In genomic region chr1:135262329-135262728, GRCm38 (mm10) we compare ENCODE assay signal across 27 mouse cellular contexts. TPM values are rescaled to one million over a fixed set of nuclear protein-coding genes. Genes with fewer than 3 reads are reported as not detected.
A peak's percentile ranks its signal among the peaks of the same experiment; 100 is the strongest.
DNase-seq lines count a peak whose midpoint lies in the region; ATAC-seq and TF ChIP-seq lines count a peak whose summit lies in the region.
"Had no signal": no experiment of that assay in that cellular context is flagged by ENCODE, and none has a peak within 500 bp of the region (broad histone marks: within the 10 kb centered on the region; RNA-seq: fewer than 3 reads in every experiment).

No protein-coding gene starts in this region.

- ATAC-seq in lung, postnatal 0 days: no peak
- ATAC-seq in stomach, embryonic 16.5 days (ENCODE audit: insufficient read depth, low FRiP score): no peak
- ATAC-seq in hindbrain, embryonic 16.5 days: no peak
- ATAC-seq: activated CD4-positive, CD25-positive, alpha-beta regulatory T cell, adult 4 months; forebrain, embryonic 14.5 days; forebrain, postnatal 0 days had no signal

- no peak for DNase-seq in lung, postnatal 0 days (ENCODE audit: low spot score)
- DNase-seq in lung, postnatal 14 days: no peak
- DNase-seq in 416B (ENCODE audit: low read depth) (peak; percentile 53), CH12.LX (ENCODE audit: extremely low read depth) (peak; percentile 24)
- no peak for DNase-seq in cerebellum, adult 11-12 months
- DNase-seq: adrenal gland, adult 8-10 months; adrenal gland, postnatal 25 days; cerebellum, adult 18-20 months; cerebellum, adult 9-10 months; cerebellum, postnatal 25 days; forebrain, postnatal 0 days; gastrocnemius, adult 2 months; gastrocnemius, postnatal 14 days; heart, adult 11 months had no signal

- H3K79me2 ChIP-seq in CH12.LX (replicated peaks; ENCODE audit: control insufficient read depth, extremely low read depth, insufficient read depth, poor library complexity, severe bottlenecking): peaks cover 8% of the 10 kb centered on the region

- TF ChIP-seq EP300 in lung, postnatal 0 days (IDR thresholded peaks at IDR 0.05): no peak
- no peak for TF ChIP-seq EP300 in CH12.LX (IDR thresholded peaks at IDR 0.05; ENCODE audit: low read length)

- H3K9ac ChIP-seq in lung, postnatal 0 days (replicated peaks; ENCODE audit: low read depth): no peak overlapping the region
- no peak overlapping the region for H3K9ac ChIP-seq in CH12.LX (ENCODE audit: insufficient read depth, low read depth)
- no peak overlapping the region for H3K9ac ChIP-seq in stomach, embryonic 16.5 days (ENCODE audit: low read length)
- no peak overlapping the region for H3K9ac ChIP-seq in hindbrain, embryonic 16.5 days (ENCODE audit: low read depth, low read length)
- H3K9ac ChIP-seq: embryonic facial prominence, embryonic 12.5 days; embryonic facial prominence, embryonic 15.5 days; forebrain, postnatal 0 days; hindbrain, embryonic 12.5 days; hindbrain, embryonic 15.5 days had no signal

- dilution Hi-C loops in CH12.LX (cut with MboI; ENCODE audit: extremely low pct_ligation_motif_present, extremely low pct_unique_long_range_greater_than_20kb, low sequenced_read_pairs): no loop called here

- in situ Hi-C loops in CH12.LX (cut with MboI; ENCODE audit: low pct_ligation_motif_present, low pct_unique_long_range_greater_than_20kb, low sequenced_read_pairs): no loop called here

- no peaks in the 10 kb centered on the region for H3K9me3 ChIP-seq in lung, postnatal 0 days (ENCODE audit: low read length)
- H3K9me3 ChIP-seq in CH12.LX (replicated peaks; ENCODE audit: low read length): no peaks in the 10 kb centered on the region
- no peaks in the 10 kb centered on the region for H3K9me3 ChIP-seq in stomach, embryonic 16.5 days (replicated peaks; ENCODE audit: control insufficient read depth, low read length)
- H3K9me3 ChIP-seq in hindbrain, embryonic 16.5 days (ENCODE audit: control insufficient read depth, low read length): no peaks in the 10 kb centered on the region
- H3K9me3 ChIP-seq: embryonic facial prominence, embryonic 12.5 days; embryonic facial prominence, embryonic 15.5 days; hindbrain, embryonic 12.5 days; hindbrain, embryonic 15.5 days had no signal

- no peaks in the 10 kb centered on the region for H3K4me1 ChIP-seq in lung, postnatal 0 days (ENCODE audit: insufficient read depth, low read depth, low read length)
- peaks cover 16 to 35% of the 10 kb centered on the region in 2 experiments; a peak in 3 of 4 replicates for H3K4me1 ChIP-seq in CH12.LX (ENCODE audit: control insufficient read depth in 1 of 2, insufficient read depth in 2 of 2)
- peaks cover 4% of the 10 kb centered on the region; the same call in 1 of the 2 replicates for H3K4me1 ChIP-seq in stomach, embryonic 16.5 days (ENCODE audit: control insufficient read depth, insufficient read depth, low read length)
- peaks cover 8% of the 10 kb centered on the region; the same call in 1 of the 2 replicates for H3K4me1 ChIP-seq in hindbrain, embryonic 16.5 days (ENCODE audit: control insufficient read depth, insufficient read depth, low read depth, low read length)

- TF ChIP-seq POLR2A in CH12.LX (IDR thresholded peaks at IDR 0.05; ENCODE audit: low read depth, low read length): no peak

- no peak overlapping the region for H3K4me2 ChIP-seq in lung, postnatal 0 days (replicated peaks; ENCODE audit: low read depth, low read length)
- no peak overlapping the region for H3K4me2 ChIP-seq in CH12.LX (ENCODE audit: insufficient read depth, low read depth, poor library complexity, severe bottlenecking)
- no peak overlapping the region for H3K4me2 ChIP-seq in stomach, embryonic 16.5 days (ENCODE audit: low read depth, low read length)
- no peak overlapping the region for H3K4me2 ChIP-seq in hindbrain, embryonic 16.5 days (ENCODE audit: low read length)
- H3K4me2 ChIP-seq: embryonic facial prominence, embryonic 12.5 days; embryonic facial prominence, embryonic 15.5 days; heart, embryonic 11.5 days; hindbrain, embryonic 12.5 days; hindbrain, embryonic 15.5 days had no signal

- peak; percentile 28 for TF ChIP-seq CTCF in lung, postnatal 0 days (IDR thresholded peaks at IDR 0.05)
- TF ChIP-seq CTCF in CH12.LX (conservative IDR thresholded peaks at IDR 0.05 in 1 of 2, IDR thresholded peaks at IDR 0.05 in 1 of 2; ENCODE audit: low read depth in 2 of 2, low read length in 2 of 2): peak in 1 of 2 experiments; percentile 38; a peak in 1 of 4 replicates

- WGBS in lung, postnatal 0 days: 82% methylated on average over 3 of the region's 3 CpGs
- WGBS in stomach, embryonic 16.5 days: 88% methylated on average over 3 of the region's 3 CpGs
- 93% methylated on average over 3 of the region's 3 CpGs for WGBS in hindbrain, embryonic 16.5 days

- no peak overlapping the region for H3K27ac ChIP-seq in lung, postnatal 0 days (ENCODE audit: low read length)
- H3K27ac ChIP-seq in CH12.LX (ENCODE audit: insufficient read depth, low read depth): 0 out of 2 replicates have a peak overlapping the region, but pooled peaks have one; percentile 5
- peak overlapping the region; percentile 87; the same call in 1 of the 2 replicates for H3K27ac ChIP-seq in stomach, embryonic 16.5 days (ENCODE audit: low read length)
- no peak overlapping the region for H3K27ac ChIP-seq in hindbrain, embryonic 16.5 days (ENCODE audit: low read depth, low read length)
- H3K27ac ChIP-seq: embryonic facial prominence, embryonic 12.5 days; embryonic facial prominence, embryonic 15.5 days; gastrocnemius, adult 2 months; hindbrain, embryonic 12.5 days; hindbrain, embryonic 15.5 days had no signal

- no peak overlapping the region for H3K4me3 ChIP-seq in lung, postnatal 0 days (ENCODE audit: low read depth, low read length)
- no peak overlapping the region for H3K4me3 ChIP-seq in CH12.LX (replicated peaks in 1 of 3; ENCODE audit: low read depth in 2 of 3, low read length in 2 of 3, poor library complexity in 1 of 3)
- H3K4me3 ChIP-seq in stomach, embryonic 16.5 days (replicated peaks; ENCODE audit: low read length): no peak overlapping the region
- H3K4me3 ChIP-seq in hindbrain, embryonic 16.5 days (ENCODE audit: low read length): no peak overlapping the region
- H3K4me3 ChIP-seq: embryonic facial prominence, embryonic 12.5 days; embryonic facial prominence, embryonic 15.5 days; gastrocnemius, adult 2 months; hindbrain, embryonic 12.5 days; hindbrain, embryonic 15.5 days had no signal

- TF ChIP-seq RAD21 in CH12.LX (IDR thresholded peaks at IDR 0.05; ENCODE audit: low read depth, low read length): peak; percentile 1

- H3K36me3 ChIP-seq in lung, postnatal 0 days (ENCODE audit: insufficient read depth, low read length): peaks cover 19% of the 10 kb centered on the region; the same call in 1 of the 2 replicates
- peaks cover 34 to 61% of the 10 kb centered on the region in 2 experiments for H3K36me3 ChIP-seq in CH12.LX (replicated peaks in 1 of 2; ENCODE audit: control insufficient read depth in 1 of 2, insufficient read depth in 1 of 2, low read length in 1 of 2)
- peaks cover 24% of the 10 kb centered on the region; the same call in 1 of the 2 replicates for H3K36me3 ChIP-seq in stomach, embryonic 16.5 days (ENCODE audit: control insufficient read depth, insufficient read depth, low read length)
- peaks cover 18% of the 10 kb centered on the region for H3K36me3 ChIP-seq in hindbrain, embryonic 16.5 days (ENCODE audit: control insufficient read depth, insufficient read depth, low read length)

- H3K27me3 ChIP-seq in lung, postnatal 0 days (replicated peaks; ENCODE audit: insufficient read depth, low read length): no peaks in the 10 kb centered on the region
- no peaks in the 10 kb centered on the region for H3K27me3 ChIP-seq in CH12.LX (replicated peaks)
- H3K27me3 ChIP-seq in stomach, embryonic 16.5 days (ENCODE audit: control insufficient read depth, insufficient read depth, low read length): no peaks in the 10 kb centered on the region
- H3K27me3 ChIP-seq in hindbrain, embryonic 16.5 days (replicated peaks; ENCODE audit: control insufficient read depth, insufficient read depth, low read length): no peaks in the 10 kb centered on the region
- H3K27me3 ChIP-seq: embryonic facial prominence, embryonic 12.5 days; embryonic facial prominence, embryonic 15.5 days; hindbrain, embryonic 15.5 days had no signal

TF ChIP-seq in CH12.LX, 34 proteins besides CTCF, POLR2A, EP300 and RAD21:
- TF ChIP-seq SMC3 (IDR thresholded peaks at IDR 0.05; ENCODE audit: low read depth, low read length): peak; percentile 23
- no peak for TF ChIP-seq KAT2A (IDR thresholded peaks at IDR 0.05; ENCODE audit: insufficient replicate concordance, low read length)

RNA-seq across cellular contexts. Expression of gene Elf3, which starts 4.0 kb away (rescaled TPM):
- polyA plus RNA-seq in lung, postnatal 0 days (2015; fragmentation: Nextera tagmentation; extraction: Ambion mirVana): 31.9 and 45.5 TPM in 2 replicates
- 26.0 and 28.6 TPM in 2 replicates for total RNA-seq in CH12.LX (2012; rRNA removed)
- 13.1 and 14.6 TPM in 2 replicates for total RNA-seq in CH12.LX (2014; rRNA removed)
- polyA plus RNA-seq in CH12.LX (2012; ENCODE audit: insufficient read length, low read depth): 46.9 and 52.1 TPM in 2 replicates
- polyA plus RNA-seq in stomach, embryonic 16.5 days (2015; fragmentation: Nextera tagmentation; extraction: Ambion mirVana): 161 and 211 TPM in 2 replicates
- 0.28 and 0.29 TPM in 2 replicates for polyA plus RNA-seq in hindbrain, embryonic 16.5 days (2015; fragmentation: Nextera tagmentation; extraction: Ambion mirVana)
- total RNA-seq: common myeloid progenitor, adult 5-6 weeks; forebrain, postnatal 0 days; heart, postnatal 25 days; hematopoietic stem cell, adult 5-6 weeks; MEL had no signal
- polyA plus RNA-seq: activated CD4-positive, CD25-positive, alpha-beta regulatory T cell, adult 4 months had no signal

RNA-seq across cellular contexts. Expression of gene Rnpep, which starts 21.6 kb away (rescaled TPM):
- 50.2 and 67.5 TPM in 2 replicates for polyA plus RNA-seq in lung, postnatal 0 days (2015; fragmentation: Nextera tagmentation; extraction: Ambion mirVana)
- total RNA-seq in CH12.LX (2012; rRNA removed): 72.6 and 78.7 TPM in 2 replicates
- 73.8 and 77.1 TPM in 2 replicates for total RNA-seq in CH12.LX (2014; rRNA removed)
- polyA plus RNA-seq in CH12.LX (2012; ENCODE audit: insufficient read length, low read depth): 118 and 123 TPM in 2 replicates
- polyA plus RNA-seq in stomach, embryonic 16.5 days (2015; fragmentation: Nextera tagmentation; extraction: Ambion mirVana): 129 and 131 TPM in 2 replicates
- 94.1 and 105 TPM in 2 replicates for polyA plus RNA-seq in hindbrain, embryonic 16.5 days (2015; fragmentation: Nextera tagmentation; extraction: Ambion mirVana)

RNA-seq across cellular contexts. Expression of gene Timm17a, which starts 51.2 kb away (rescaled TPM):
- 164 and 186 TPM in 2 replicates for polyA plus RNA-seq in lung, postnatal 0 days (2015; fragmentation: Nextera tagmentation; extraction: Ambion mirVana)
- total RNA-seq in CH12.LX (2012; rRNA removed) (126 and 180 TPM in 2 replicates), CH12.LX (2014; rRNA removed) (238 and 272 TPM in 2 replicates)
- 341 and 372 TPM in 2 replicates for polyA plus RNA-seq in CH12.LX (2012; ENCODE audit: insufficient read length, low read depth)
- polyA plus RNA-seq in stomach, embryonic 16.5 days (2015; fragmentation: Nextera tagmentation; extraction: Ambion mirVana): 194 and 219 TPM in 2 replicates
- 166 and 193 TPM in 2 replicates for polyA plus RNA-seq in hindbrain, embryonic 16.5 days (2015; fragmentation: Nextera tagmentation; extraction: Ambion mirVana)

Comparison
In these comparisons a context has a peak if more than half of its experiments do, and no peak if none do; other contexts are left out.
1. DNase-seq: peak in 416B (single experiment) and CH12.LX (single experiment); none in lung, postnatal 0 days (single experiment), lung, postnatal 14 days (single experiment) and cerebellum, adult 11-12 months (single experiment).
2. H3K27ac ChIP-seq: peak in CH12.LX (single experiment) and stomach, embryonic 16.5 days (single experiment); none in lung, postnatal 0 days (single experiment) and hindbrain, embryonic 16.5 days (single experiment).
3. RNA of gene Elf3, which starts 4.0 kb away (polyA plus RNA-seq): 161 to 211 TPM in stomach, embryonic 16.5 days, 46.9 to 52.1 TPM in CH12.LX and 31.9 to 45.5 TPM in lung, postnatal 0 days; 0.28 to 0.29 TPM in hindbrain, embryonic 16.5 days; every median in the first group is over 10 times any median in the second.